Mouse (Mus musculus) heart, postnatal 0 days (tissue): ENCODE measurements at regions not wholly inside any gene's neighbourhood (a gene's known extent, or its start where the extent isn't known, plus 50 kb on each side); places are given as distances from the start of the nearest gene placed in this dataset.

ENCODE experiments used
- CTCF ChIP-seq: IDR thresholded peaks from 2 replicates; pipeline ENCODE4 v1.5.1; 2016; ENCODE audit warnings: antibody characterized with exemption, control low read depth, low read depth
- EP300 ChIP-seq: IDR thresholded peaks from 2 replicates; pipeline ENCODE4 v1.6.1; 2016; ENCODE audit warnings: antibody characterized with exemption, low read depth

- TF ChIP-seq CTCF (no peak), EP300 (no peak)
Observed at GRCm38 (mm10) chr11:113070365-113070764, 288.3 kb downstream of the Sox9 start.
